Mouse (Mus musculus) adrenal gland, postnatal 14 days (tissue): Measurements from ENCODE around the gene Ccr10. TPM values are rescaled to one million over a fixed set of nuclear protein-coding genes. Genes with fewer than 3 reads are reported as not detected.

Experiments
- DNase-seq: peaks from one replicate; pipeline ENCODE4 v3.0.0; 2021; ENCODE audit warnings: mixed read lengths
- long read RNA-seq, 2 experiments: library from polyadenylated mRNA; stranded (forward); transcript quantifications; one replicate each; pipeline ENCODE4 v2.0.0; 2021
- total RNA-seq: library from RNA; stranded (reverse); gene quantifications from 2 replicates; pipeline ENCODE4 v1.2.3, GENCODE M21; 2021

Gene Ccr10
- total RNA-seq: 1.4 and 1.5 TPM in 2 replicates
- long read RNA-seq, experiment 1, partial matches to known transcripts: 0 of 1 reads
- long read RNA-seq, experiment 1, other reads (novel, unspliced or antisense): 1 of 1 reads
- long read RNA-seq, experiment 2: 0 reads

- peak; percentile 50 for DNase-seq
Observed at GRCm38 (mm10) chr11:101174851-101175628, at the start of gene Ccr10. Ccr10 (minus strand) TSS chr11:101175443.

GRCm38 (mm10) chr11:101224337-101224736 is 49.1 kb upstream of the Ccr10 start:
- no peak for DNase-seq

- no peak for DNase-seq
Observed at GRCm38 (mm10) chr11:101221306-101221986, 46.2 kb upstream of the Ccr10 start.

GRCm38 (mm10) chr11:101220853-101221252 is 45.6 kb upstream of the Ccr10 start:
- DNase-seq: no peak

GRCm38 (mm10) chr11:101218436-101219055 is 43.3 kb upstream of the Ccr10 start:
- no peak for DNase-seq

- no peak for DNase-seq
Observed at GRCm38 (mm10) chr11:101216936-101217335, 41.7 kb upstream of the Ccr10 start.

GRCm38 (mm10) chr11:101211970-101212369 is 36.7 kb upstream of the Ccr10 start:
- DNase-seq: peak; percentile 21

GRCm38 (mm10) chr11:101200986-101201385 is 25.7 kb upstream of the Ccr10 start:
- DNase-seq: peak; percentile 66

GRCm38 (mm10) chr11:101199555-101199954 is 24.3 kb upstream of the Ccr10 start:
- no peak for DNase-seq

GRCm38 (mm10) chr11:101196175-101196574 is 20.9 kb upstream of the Ccr10 start:
- DNase-seq: no peak

- DNase-seq: no peak
Observed at GRCm38 (mm10) chr11:101195571-101195970, 20.3 kb upstream of the Ccr10 start.

GRCm38 (mm10) chr11:101195101-101195500 is 19.9 kb upstream of the Ccr10 start:
- no peak for DNase-seq

GRCm38 (mm10) chr11:101194643-101195042 is 19.4 kb upstream of the Ccr10 start:
- DNase-seq: no peak

- no peak for DNase-seq
Observed at GRCm38 (mm10) chr11:101194137-101194536, 18.9 kb upstream of the Ccr10 start.

- DNase-seq: no peak
Observed at GRCm38 (mm10) chr11:101193076-101193475, 17.8 kb upstream of the Ccr10 start.

- DNase-seq: no peak
Observed at GRCm38 (mm10) chr11:101192646-101193045, 17.4 kb upstream of the Ccr10 start.

GRCm38 (mm10) chr11:101191919-101192470 is 16.8 kb upstream of the Ccr10 start:
- DNase-seq: no peak

- DNase-seq: no peak
Observed at GRCm38 (mm10) chr11:101190913-101191907, 16.0 kb upstream of the Ccr10 start.

- no peak for DNase-seq
Observed at GRCm38 (mm10) chr11:101190181-101190912, 15.1 kb upstream of the Ccr10 start.

- peak; percentile 85 for DNase-seq
Observed at GRCm38 (mm10) chr11:101189495-101190180, 14.4 kb upstream of the Ccr10 start.
